Mouse (Mus musculus) monocyte, adult 59 days (primary cell): Measurements from ENCODE around the gene Sox1. TPM values are rescaled to one million over a fixed set of nuclear protein-coding genes. Genes with fewer than 3 reads are reported as not detected.

Source experiments
- total RNA-seq, 2 experiments: library from RNA; stranded (reverse); gene quantifications; one replicate each; pipeline ENCODE4 v1.2.4; 2023

The Sox1 gene
- not detected for total RNA-seq

DNA sequence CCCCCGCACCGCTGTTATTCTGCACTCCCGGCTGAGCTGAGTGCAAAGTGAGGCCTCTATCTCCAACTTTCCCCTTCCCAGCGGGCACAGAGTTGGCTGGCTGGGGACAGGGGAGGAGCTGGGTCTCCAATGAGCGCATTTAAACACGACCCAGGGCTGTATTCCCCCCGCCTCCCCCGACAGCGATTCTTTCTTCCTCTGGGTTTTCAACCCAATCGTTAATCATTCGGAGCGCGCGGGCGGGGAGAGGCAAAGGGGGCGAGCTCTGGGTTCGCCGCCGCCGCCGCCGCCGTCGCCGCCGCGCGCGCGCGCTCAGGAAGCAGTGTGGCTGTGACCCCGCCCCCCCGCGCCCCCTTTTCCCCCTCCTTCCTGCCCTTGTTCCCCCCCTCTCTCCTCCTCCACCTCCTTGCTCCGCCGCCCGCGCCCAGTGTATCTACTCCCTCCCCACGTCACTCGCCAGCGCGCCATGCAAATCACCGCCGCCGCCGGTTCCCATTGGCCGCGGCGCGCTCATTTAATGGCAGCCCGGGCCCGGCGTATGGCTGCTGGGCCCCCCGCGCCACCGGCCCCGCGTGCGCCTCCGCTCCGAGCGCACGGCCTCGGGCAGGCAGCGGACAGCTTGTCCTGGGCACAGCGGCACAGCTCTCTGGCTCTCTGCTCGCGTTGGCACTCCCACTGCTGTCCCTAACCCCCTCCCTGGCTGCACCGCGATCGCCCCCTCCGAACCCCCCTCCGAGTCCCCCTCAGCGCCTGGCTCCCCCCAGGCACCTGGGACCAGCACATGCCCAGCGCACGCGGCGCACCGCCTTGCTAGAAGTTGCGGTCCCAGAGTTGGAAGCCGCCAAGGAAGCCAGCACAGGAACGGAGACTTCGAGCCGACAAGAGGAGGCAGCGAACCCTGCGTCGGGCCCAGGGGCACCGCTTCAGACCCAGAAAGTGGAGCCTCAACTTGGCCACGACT, at the start of gene Sox1:
Gene Sox1 (plus strand): TSS at position 225 of the 961 bp plus-strand sequence.

Other genes with a start within 250 kb of the Sox1 start
- not detected for gene A230072I06Rik, start 116.5 kb upstream of the Sox1 start, total RNA-seq
- gene Spaca7, start 177.7 kb downstream of the Sox1 start, total RNA-seq, result not detected